Mouse (Mus musculus) CH12.LX (cell line): ENCODE results near the gene Kit. TPM values are rescaled to one million over a fixed set of nuclear protein-coding genes. Genes with fewer than 3 reads are reported as not detected.

ENCODE experiments used
- DNase-seq: peaks from one replicate; pipeline ENCODE4 v3.0.0-alpha.2; 2013; ENCODE audit errors: extremely low read depth
- H3K27ac ChIP-seq: 2 replicates; pipeline ENCODE4 v1.5.1; 2012; ENCODE audit warnings: low read depth, mild to moderate bottlenecking, control low read depth, moderate library complexity; ENCODE audit not compliant: insufficient read depth
- H3K27me3 ChIP-seq: replicated peaks from 2 replicates; pipeline ENCODE3; 2012; ENCODE audit warnings: inconsistent platforms
- H3K36me3 ChIP-seq, 2 experiments: replicated peaks in 1 of 2; 2 replicates each; pipeline versions ENCODE3 to v1.6.1; 2012; ENCODE audit warnings: inconsistent platforms in 1 of 2, low read length in 1 of 2, mild to moderate bottlenecking in 1 of 2, mixed read lengths in 1 of 2, moderate library complexity in 1 of 2; ENCODE audit not compliant: control insufficient read depth in 1 of 2, insufficient read depth in 1 of 2
- H3K4me1 ChIP-seq, 2 experiments: 2 replicates each; pipeline ENCODE4 v1.6.1; 2012; ENCODE audit warnings: inconsistent platforms in 1 of 2, moderate library complexity in 1 of 2; ENCODE audit not compliant: insufficient read depth in 2 of 2, control insufficient read depth in 1 of 2
- H3K4me2 ChIP-seq: 2 replicates; pipeline ENCODE4 v1.6.1; 2012; ENCODE audit warnings: low read depth, mild to moderate bottlenecking, control low read depth; ENCODE audit not compliant: poor library complexity, insufficient read depth, severe bottlenecking
- H3K4me3 ChIP-seq, 3 experiments: fragments of 150-350 bp in 1 of 3; sonication (generic) in 1 of 3; replicated peaks in 1 of 3; 2 replicates each; pipeline versions ENCODE3 to v1.5.1; 2011 to 2012; ENCODE audit warnings: low read depth in 2 of 3, low read length in 2 of 3, mild to moderate bottlenecking in 2 of 3, moderate library complexity in 2 of 3, control low read depth in 1 of 3, improper control_type of control experiment in 1 of 3, inconsistent platforms in 1 of 3, mixed read lengths in 1 of 3; ENCODE audit not compliant: poor library complexity in 1 of 3
- H3K79me2 ChIP-seq: replicated peaks from 2 replicates; pipeline ENCODE4 v1.6.1; 2012; ENCODE audit warnings: mild to moderate bottlenecking, moderate library complexity; ENCODE audit not compliant: control insufficient read depth, poor library complexity, insufficient read depth, severe bottlenecking; ENCODE audit errors: extremely low read depth
- H3K9ac ChIP-seq: 2 replicates; pipeline ENCODE4 v1.6.1; 2012; ENCODE audit warnings: low read depth, mild to moderate bottlenecking, control low read depth, moderate library complexity; ENCODE audit not compliant: insufficient read depth
- H3K9me3 ChIP-seq: replicated peaks from 2 replicates; pipeline ENCODE3; 2012; ENCODE audit warnings: low read length, inconsistent platforms, mixed read lengths
- BHLHE40 ChIP-seq: IDR thresholded peaks from 2 replicates; pipeline ENCODE4 v1.6.1; 2011; ENCODE audit warnings: mild to moderate bottlenecking, low read depth, low read length, improper control_type of control experiment
- CHD1 ChIP-seq: IDR thresholded peaks from 2 replicates; pipeline ENCODE4 v1.6.1; 2012; ENCODE audit warnings: low read depth, low read length, improper control_type of control experiment, inconsistent platforms
- CHD2 ChIP-seq: IDR thresholded peaks from 2 replicates; pipeline ENCODE4 v1.6.1; 2011; ENCODE audit warnings: low read length, improper control_type of control experiment
- CTCF ChIP-seq, 2 experiments: IDR thresholded peaks in 1 of 2; conservative IDR thresholded peaks in 1 of 2; 2 replicates each; pipeline ENCODE4 v1.5.1; 2011 to 2012; ENCODE audit warnings: low read depth in 2 of 2, low read length in 2 of 2, improper control_type of control experiment in 1 of 2, inconsistent platforms in 1 of 2, mild to moderate bottlenecking in 1 of 2, moderate library complexity in 1 of 2
- ELF1 ChIP-seq: IDR thresholded peaks from 2 replicates; pipeline ENCODE4 v1.6.1; 2014; ENCODE audit warnings: low read depth, mild to moderate bottlenecking, inconsistent platforms, low read length, improper control_type of control experiment
- ETS1 ChIP-seq: conservative IDR thresholded peaks from 2 replicates; pipeline ENCODE4 v1.6.1; 2012; ENCODE audit warnings: low read depth, mild to moderate bottlenecking, inconsistent platforms, low read length, improper control_type of control experiment, moderate library complexity
- HCFC1 ChIP-seq: IDR thresholded peaks from 2 replicates; pipeline ENCODE4 v1.6.1; 2012; ENCODE audit warnings: low read depth, mild to moderate bottlenecking, inconsistent platforms, low read length, improper control_type of control experiment
- JUN ChIP-seq: IDR thresholded peaks from 2 replicates; pipeline ENCODE4 v1.6.1; 2011; ENCODE audit warnings: low read depth, mild to moderate bottlenecking, low read length, improper control_type of control experiment, moderate library complexity; ENCODE audit not compliant: insufficient read depth
- JUND ChIP-seq: conservative IDR thresholded peaks from 2 replicates; pipeline ENCODE4 v1.6.1; 2011; ENCODE audit warnings: low read depth, low read length, improper control_type of control experiment
- KAT2A ChIP-seq: IDR thresholded peaks from 2 replicates; pipeline ENCODE4 v1.6.1; 2012; ENCODE audit warnings: low read length, improper control_type of control experiment, inconsistent platforms; ENCODE audit not compliant: insufficient replicate concordance
- MAFK ChIP-seq: IDR thresholded peaks from 2 replicates; pipeline ENCODE4 v1.6.1; 2011; ENCODE audit warnings: low read length, improper control_type of control experiment; ENCODE audit not compliant: insufficient replicate concordance
- MXI1 ChIP-seq: IDR thresholded peaks from 2 replicates; pipeline ENCODE4 v1.6.1; 2011; ENCODE audit warnings: mild to moderate bottlenecking, low read depth, low read length, improper control_type of control experiment
- MYC ChIP-seq: IDR thresholded peaks from 2 replicates; pipeline ENCODE4 v1.6.1; 2011; ENCODE audit warnings: low read depth, mild to moderate bottlenecking, improper control_type of control experiment, low read length
- PAX5 ChIP-seq: IDR thresholded peaks from 2 replicates; pipeline ENCODE4 v1.6.1; 2012; ENCODE audit warnings: low read length, inconsistent platforms, mixed read lengths
- POLR2A ChIP-seq: IDR thresholded peaks from 2 replicates; pipeline ENCODE4 v1.6.1; 2011; ENCODE audit warnings: low read depth, mild to moderate bottlenecking, improper control_type of control experiment, low read length
- POLR2AphosphoS2 ChIP-seq: IDR thresholded peaks from 2 replicates; pipeline ENCODE4 v1.6.1; 2011; ENCODE audit warnings: low read depth, low read length, improper control_type of control experiment
- SMC3 ChIP-seq: IDR thresholded peaks from 2 replicates; pipeline ENCODE4 v1.6.1; 2011; ENCODE audit warnings: low read depth, low read length, improper control_type of control experiment
- TBP ChIP-seq: conservative IDR thresholded peaks from 2 replicates; pipeline ENCODE4 v1.6.1; 2011; ENCODE audit warnings: low read depth, low read length, improper control_type of control experiment
- USF1 ChIP-seq: IDR thresholded peaks from 2 replicates; pipeline ENCODE4 v1.6.1; 2014; ENCODE audit warnings: low read depth, mild to moderate bottlenecking, inconsistent platforms, low read length, improper control_type of control experiment
- USF2 ChIP-seq: conservative IDR thresholded peaks from 2 replicates; pipeline ENCODE4 v1.6.1; 2011; ENCODE audit warnings: low read depth, low read length, improper control_type of control experiment
- ZKSCAN1 ChIP-seq: IDR thresholded peaks from 2 replicates; pipeline ENCODE4 v1.6.1; 2012; ENCODE audit warnings: low read depth, inconsistent platforms, low read length, improper control_type of control experiment, borderline replicate concordance
- dilution Hi-C: fragments of 300-500 bp; cut with MboI; formaldehyde crosslinking; loops from 2 replicates; pipeline ENCODE4 v1.14.3; 2020; ENCODE audit warnings: low sequenced_read_pairs; ENCODE audit not compliant: extremely low pct_unique_long_range_greater_than_20kb, extremely low pct_ligation_motif_present
- in situ Hi-C: fragments of 300-500 bp; cut with MboI; formaldehyde crosslinking; loops from 3 replicates; pipeline ENCODE4 v1.14.3; 2019; ENCODE audit warnings: low sequenced_read_pairs, low pct_ligation_motif_present, low pct_unique_long_range_greater_than_20kb, mixed read lengths
- polyA plus RNA-seq: library from polyadenylated mRNA; unstranded; fragments of >175 nt; gene quantifications from 2 replicates; pipeline ENCODE4 v1.2.1, GENCODE M21; 2012; ENCODE audit warnings: low read depth; ENCODE audit not compliant: insufficient read length
- total RNA-seq, 2 experiments: library from RNA; depleted of rRNA; stranded (reverse); fragments of 300-350 nt in 1 of 2; fragments of >200 nt in 1 of 2; gene quantifications; 2 replicates each; pipeline ENCODE4 v1.2.3; 2012 to 2014

The Kit gene
- total and polyA plus RNA-seq, 3 experiments, result 0.13 to 0.64 TPM; not detected in 1

- dilution Hi-C loops (no loop called here), in situ Hi-C loops (no loop called here)
- H3K4me1 ChIP-seq, result no peaks in the 10 kb centered on the region
- no peak for DNase-seq
- H3K4me2 ChIP-seq, result no peak overlapping the region
- H3K9me3 ChIP-seq, result peaks cover 13% of the 10 kb centered on the region
- no peak overlapping the region for H3K9ac ChIP-seq
- no peaks in the 10 kb centered on the region for H3K36me3 ChIP-seq
- H3K27me3 ChIP-seq, result no peaks in the 10 kb centered on the region
- no peak overlapping the region for H3K4me3 ChIP-seq
- no peaks in the 10 kb centered on the region for H3K79me2 ChIP-seq
- no peak overlapping the region for H3K27ac ChIP-seq
- no peak for TF ChIP-seq CTCF (conservative IDR thresholded peaks at IDR 0.05 in 1 of 2, IDR thresholded peaks at IDR 0.05 in 1 of 2; ENCODE audit: low read depth in 2 of 2, low read length in 2 of 2)
- TF ChIP-seq JUND, result no peak
- TF ChIP-seq BHLHE40, result no peak
- no peak for TF ChIP-seq SMC3
- no peak for TF ChIP-seq MYC
- no peak for TF ChIP-seq ETS1
- TF ChIP-seq PAX5, result no peak
- TF ChIP-seq HCFC1, result no peak
- TF ChIP-seq TBP, result no peak
- no peak for TF ChIP-seq USF1
- TF ChIP-seq CHD1, result no peak
- no peak for TF ChIP-seq JUN
- no peak for TF ChIP-seq KAT2A
These were observed 120.6 kb downstream of the Kit start for GRCm38 (mm10) chr5:75695162-75695809.

DNA sequence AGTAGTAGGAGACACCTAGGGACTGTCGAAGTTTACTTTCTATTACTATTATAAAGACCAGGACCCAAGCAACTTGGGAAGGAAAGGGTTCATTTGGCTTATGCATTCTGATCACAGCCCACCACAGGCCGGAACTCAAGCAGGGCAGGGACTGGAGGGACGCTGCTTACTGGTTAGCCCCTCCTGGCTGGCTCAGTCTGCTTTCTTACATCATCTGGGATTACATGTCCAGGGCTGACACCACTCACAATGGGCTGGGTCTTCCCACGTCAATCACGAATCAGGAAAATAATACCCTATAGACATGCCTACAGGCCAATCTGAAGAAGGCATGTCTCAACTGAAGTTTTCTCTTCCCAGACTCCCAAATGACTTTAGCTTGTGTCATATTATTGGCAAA lies 122.2 kb downstream of the Kit start:
- in situ Hi-C loops, result no loop called here
- H3K4me1 ChIP-seq, result no peaks in the 10 kb centered on the region
- TF ChIP-seq ZKSCAN1 (no peak), POLR2A (no peak), MAFK (no peak), USF2 (no peak), SMC3 (no peak), POLR2AphosphoS2 (no peak), CHD2 (no peak), MXI1 (no peak), ELF1 (no peak)
- TF ChIP-seq, all 38 proteins: peak for 0
- DNase-seq, result no peak
- Histone ChIP-seq H3K4me3 (no peak overlapping the region), H3K36me3 (no peaks in the 10 kb centered on the region), H3K9me3 (peaks cover 16% of the 10 kb centered on the region), H3K79me2 (no peaks in the 10 kb centered on the region), H3K9ac (no peak overlapping the region), H3K4me2 (no peak overlapping the region), H3K27ac (no peak overlapping the region), H3K27me3 (no peaks in the 10 kb centered on the region)
- dilution Hi-C loops, result no loop called here
